Mouse (Mus musculus): ENCODE data around the gene Epgn. TPM values are rescaled to one million over a fixed set of nuclear protein-coding genes. Genes with fewer than 3 reads are reported as not detected.

The Epgn gene
- polyA plus RNA-seq, 1 experiment from 2014 or later = not detected

- Histone ChIP-seq H3K9ac (ENCODE audit: low read length) (no peak overlapping the region), H3K36me3 (ENCODE audit: control insufficient read depth, insufficient read depth, low read length) (no peaks in the 10 kb centered on the region), H3K9me3 (ENCODE audit: control insufficient read depth, low read length) (no peaks in the 10 kb centered on the region), H3K27me3 (ENCODE audit: control insufficient read depth, insufficient read depth, low read length) (no peaks in the 10 kb centered on the region), H3K4me1 (ENCODE audit: control insufficient read depth in 2 of 2, insufficient read depth in 2 of 2, low read length in 2 of 2) (no peaks in the 10 kb centered on the region), H3K4me2 (ENCODE audit: low read length) (no peak overlapping the region), H3K27ac (replicated peaks in 1 of 2; ENCODE audit: control insufficient read depth in 1 of 2, insufficient read depth in 1 of 2, low read depth in 2 of 2, low read length in 2 of 2) (no peak overlapping the region), H3K4me3 (ENCODE audit: control insufficient read depth in 1 of 2, insufficient read depth in 1 of 2, low read depth in 1 of 2, low read length in 2 of 2) (no peak overlapping the region)
- ATAC-seq (ENCODE audit: insufficient number of reproducible peaks, insufficient read depth, low FRiP score, low read depth) = no peak
- 80% methylated on average over 8 of the region's 8 CpGs for WGBS
Observed at GRCm38 (mm10) chr5:91048397-91048796, 21.1 kb downstream of the Epgn start.

DNA sequence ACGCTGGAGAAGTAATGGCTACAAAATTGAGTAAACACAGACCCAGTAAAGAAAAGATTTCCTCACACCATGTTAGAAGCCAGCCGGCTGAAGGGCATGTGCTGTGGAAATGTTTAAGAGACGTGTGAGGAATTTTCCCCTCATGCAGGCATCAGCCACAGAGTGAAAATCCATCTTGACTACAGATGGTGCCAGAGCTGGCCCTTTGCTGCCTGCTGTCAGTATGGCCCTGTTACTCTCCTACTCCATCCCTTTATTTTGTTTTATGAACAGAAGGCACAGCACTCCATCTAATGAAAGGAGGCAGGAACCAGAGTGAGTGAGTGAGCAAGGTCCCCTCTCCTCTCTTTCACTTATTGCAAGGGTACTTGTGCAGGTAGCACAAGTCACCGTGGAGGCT is 45.1 kb downstream of the Epgn start:
- WGBS = 63% methylated on average over 4 of the region's 4 CpGs
- no peak for ATAC-seq (ENCODE audit: insufficient number of reproducible peaks, insufficient read depth, low FRiP score, low read depth)
- Histone ChIP-seq H3K4me1 (ENCODE audit: control insufficient read depth in 2 of 2, insufficient read depth in 2 of 2, low read length in 2 of 2) (peaks cover 3 to 4% of the 10 kb centered on the region in 2 experiments; a peak in 1 of 4 replicates), H3K4me2 (ENCODE audit: low read length) (no peak overlapping the region), H3K27ac (replicated peaks in 1 of 2; ENCODE audit: control insufficient read depth in 1 of 2, insufficient read depth in 1 of 2, low read depth in 2 of 2, low read length in 2 of 2) (no peak overlapping the region), H3K36me3 (ENCODE audit: control insufficient read depth, insufficient read depth, low read length) (no peaks in the 10 kb centered on the region), H3K9ac (ENCODE audit: low read length) (no peak overlapping the region), H3K4me3 (ENCODE audit: control insufficient read depth in 1 of 2, insufficient read depth in 1 of 2, low read depth in 1 of 2, low read length in 2 of 2) (no peak overlapping the region), H3K27me3 (ENCODE audit: control insufficient read depth, insufficient read depth, low read length) (no peaks in the 10 kb centered on the region), H3K9me3 (ENCODE audit: control insufficient read depth, low read length) (no peaks in the 10 kb centered on the region)

- H3K4me1 ChIP-seq (ENCODE audit: control insufficient read depth in 2 of 2, insufficient read depth in 2 of 2, low read length in 2 of 2) = peaks cover 3 to 4% of the 10 kb centered on the region in 2 experiments; a peak in 1 of 4 replicates
- peak overlapping the region; percentile 19 to 33; a peak in 2 of 4 replicates for H3K27ac ChIP-seq (replicated peaks in 1 of 2; ENCODE audit: control insufficient read depth in 1 of 2, insufficient read depth in 1 of 2, low read depth in 2 of 2, low read length in 2 of 2)
- H3K36me3 ChIP-seq (ENCODE audit: control insufficient read depth, insufficient read depth, low read length) = no peaks in the 10 kb centered on the region
- no peak for ATAC-seq (ENCODE audit: insufficient number of reproducible peaks, insufficient read depth, low FRiP score, low read depth)
- no peaks in the 10 kb centered on the region for H3K27me3 ChIP-seq (ENCODE audit: control insufficient read depth, insufficient read depth, low read length)
- H3K9ac ChIP-seq (ENCODE audit: low read length) = no peak overlapping the region; the same call in 1 of the 2 replicates
- H3K4me3 ChIP-seq (ENCODE audit: control insufficient read depth in 1 of 2, insufficient read depth in 1 of 2, low read depth in 1 of 2, low read length in 2 of 2) = peak overlapping the region in 1 of 2 experiments; percentile 47; a peak in 2 of 4 replicates
- peak overlapping the region; percentile 92 for H3K4me2 ChIP-seq (ENCODE audit: low read length)
- H3K9me3 ChIP-seq (ENCODE audit: control insufficient read depth, low read length) = no peaks in the 10 kb centered on the region
- 52% methylated on average over 8 of the region's 8 CpGs for WGBS
Observed at GRCm38 (mm10) chr5:91073626-91074025, 46.4 kb downstream of the Epgn start.

DNA sequence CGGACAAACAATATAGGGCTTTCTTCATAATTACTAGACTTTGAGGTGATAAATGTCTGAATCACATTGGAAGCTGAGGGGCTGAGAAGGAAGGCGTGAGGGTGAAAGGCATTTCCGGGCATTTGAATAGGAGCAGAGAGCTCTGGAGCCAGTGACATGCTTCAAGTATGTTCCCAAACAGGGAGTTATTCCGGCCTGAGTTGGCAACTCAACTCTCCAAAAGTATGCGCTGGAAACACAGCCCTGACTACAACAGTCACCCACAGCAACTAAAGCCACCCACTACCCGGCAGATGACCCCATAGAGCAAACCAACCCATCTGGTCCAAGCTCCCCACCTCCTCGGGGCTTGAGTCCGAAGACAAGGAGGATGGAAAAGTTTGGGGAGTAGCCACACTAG is 46.8 kb downstream of the Epgn start:
- H3K36me3 ChIP-seq (ENCODE audit: control insufficient read depth, insufficient read depth, low read length) = no peaks in the 10 kb centered on the region
- peak overlapping the region; percentile 46 for H3K9ac ChIP-seq (ENCODE audit: low read length)
- H3K9me3 ChIP-seq (ENCODE audit: control insufficient read depth, low read length) = no peaks in the 10 kb centered on the region
- ATAC-seq (ENCODE audit: insufficient number of reproducible peaks, insufficient read depth, low FRiP score, low read depth) = no peak
- no peaks in the 10 kb centered on the region for H3K27me3 ChIP-seq (ENCODE audit: control insufficient read depth, insufficient read depth, low read length)
- WGBS = 19% methylated on average over 8 of the region's 8 CpGs
- H3K4me1 ChIP-seq (ENCODE audit: control insufficient read depth in 2 of 2, insufficient read depth in 2 of 2, low read length in 2 of 2) = peaks cover 3 to 4% of the 10 kb centered on the region in 2 experiments; a peak in 1 of 4 replicates
- peak overlapping the region; percentile 92 for H3K4me2 ChIP-seq (ENCODE audit: low read length)
- H3K27ac ChIP-seq (replicated peaks in 1 of 2; ENCODE audit: control insufficient read depth in 1 of 2, insufficient read depth in 1 of 2, low read depth in 2 of 2, low read length in 2 of 2) = no peak overlapping the region; a peak in 1 of 4 replicates
- H3K4me3 ChIP-seq (ENCODE audit: control insufficient read depth in 1 of 2, insufficient read depth in 1 of 2, low read depth in 1 of 2, low read length in 2 of 2) = peak overlapping the region; percentile 42 to 47

DNA sequence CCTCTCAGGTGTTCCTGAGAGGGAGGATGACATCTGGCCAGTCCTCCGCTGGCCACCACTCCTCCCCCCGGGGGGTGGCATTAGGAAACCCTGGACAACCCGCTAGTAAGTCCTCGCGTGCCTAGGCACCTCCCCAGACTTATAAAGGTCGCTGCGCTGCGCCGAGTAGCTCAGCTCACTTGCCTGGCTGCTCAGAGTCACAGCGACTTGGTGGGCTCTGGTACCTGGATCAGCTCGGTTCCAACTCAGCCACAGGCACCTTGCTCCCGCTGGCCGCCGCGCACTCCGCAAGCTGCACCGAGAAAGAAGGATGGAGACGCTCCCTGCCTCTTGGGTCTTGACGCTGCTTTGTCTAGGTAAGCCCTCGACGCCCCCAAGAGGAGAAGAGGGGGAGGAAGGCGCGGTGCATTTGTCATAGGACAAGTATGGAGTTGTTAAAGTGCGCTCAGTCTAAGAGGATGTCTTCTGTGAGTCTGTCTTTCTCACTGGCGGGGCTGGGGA is 47.2 kb downstream of the Epgn start, which contains the start of gene Ereg:
TSS of gene Ereg (plus strand) at position 173 of the 501 bp plus-strand sequence.
- WGBS = 1% methylated on average over 25 of the region's 25 CpGs
- H3K4me1 ChIP-seq (ENCODE audit: control insufficient read depth in 2 of 2, insufficient read depth in 2 of 2, low read length in 2 of 2) = peaks cover 3 to 4% of the 10 kb centered on the region in 2 experiments; a peak in 1 of 4 replicates
- H3K9ac ChIP-seq (ENCODE audit: low read length) = peak within 1 kb of the TSS; percentile 46
- ATAC-seq (ENCODE audit: insufficient number of reproducible peaks, insufficient read depth, low FRiP score, low read depth) = no peak
- no peaks in the 10 kb centered on the region for H3K36me3 ChIP-seq (ENCODE audit: control insufficient read depth, insufficient read depth, low read length)
- H3K9me3 ChIP-seq (ENCODE audit: control insufficient read depth, low read length) = no peaks in the 10 kb centered on the region
- H3K27me3 ChIP-seq (ENCODE audit: control insufficient read depth, insufficient read depth, low read length) = no peaks in the 10 kb centered on the region
- peak within 1 kb of the TSS; percentile 42 to 47 for H3K4me3 ChIP-seq (ENCODE audit: control insufficient read depth in 1 of 2, insufficient read depth in 1 of 2, low read depth in 1 of 2, low read length in 2 of 2)
- H3K27ac ChIP-seq (replicated peaks in 1 of 2; ENCODE audit: control insufficient read depth in 1 of 2, insufficient read depth in 1 of 2, low read depth in 2 of 2, low read length in 2 of 2) = peak within 1 kb of the TSS; percentile 19 to 33; a peak in 2 of 4 replicates
- H3K4me2 ChIP-seq (ENCODE audit: low read length) = peak within 1 kb of the TSS; percentile 92

DNA sequence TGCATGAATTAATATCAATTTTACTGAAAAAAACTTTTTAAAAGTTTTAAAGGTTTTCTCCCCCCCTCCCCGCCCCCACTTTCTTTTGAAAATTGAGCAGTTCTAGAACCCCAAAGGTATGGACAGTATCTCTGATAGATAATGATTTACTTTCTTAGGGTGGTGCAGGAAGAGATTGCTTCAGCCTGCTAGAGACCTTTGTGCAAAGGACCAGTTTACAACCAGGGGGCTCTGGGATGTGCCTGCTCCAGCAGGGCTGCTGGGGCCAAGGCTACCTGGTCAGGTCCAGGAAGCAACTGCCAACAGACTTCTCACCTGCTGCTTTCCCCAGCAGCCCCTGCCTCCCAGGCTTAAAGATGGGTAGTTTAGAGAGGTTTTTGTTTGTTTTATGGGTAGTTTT is 47.8 kb downstream of the Epgn start:
- H3K27ac ChIP-seq (replicated peaks in 1 of 2; ENCODE audit: control insufficient read depth in 1 of 2, insufficient read depth in 1 of 2, low read depth in 2 of 2, low read length in 2 of 2) = no peak overlapping the region
- 80% methylated on average over 1 of the region's 1 CpGs for WGBS
- no peaks in the 10 kb centered on the region for H3K9me3 ChIP-seq (ENCODE audit: control insufficient read depth, low read length)
- peak overlapping the region; percentile 92 for H3K4me2 ChIP-seq (ENCODE audit: low read length)
- H3K36me3 ChIP-seq (ENCODE audit: control insufficient read depth, insufficient read depth, low read length) = no peaks in the 10 kb centered on the region
- H3K4me1 ChIP-seq (ENCODE audit: control insufficient read depth in 2 of 2, insufficient read depth in 2 of 2, low read length in 2 of 2) = peaks cover 3 to 4% of the 10 kb centered on the region in 2 experiments; a peak in 1 of 4 replicates
- no peak overlapping the region for H3K9ac ChIP-seq (ENCODE audit: low read length)
- no peaks in the 10 kb centered on the region for H3K27me3 ChIP-seq (ENCODE audit: control insufficient read depth, insufficient read depth, low read length)
- H3K4me3 ChIP-seq (ENCODE audit: control insufficient read depth in 1 of 2, insufficient read depth in 1 of 2, low read depth in 1 of 2, low read length in 2 of 2) = peak overlapping the region; percentile 42 to 47
- no peak for ATAC-seq (ENCODE audit: insufficient number of reproducible peaks, insufficient read depth, low FRiP score, low read depth)

- H3K4me1 ChIP-seq (ENCODE audit: control insufficient read depth in 2 of 2, insufficient read depth in 2 of 2, low read length in 2 of 2) = no peaks in the 10 kb centered on the region
- no peak overlapping the region for H3K27ac ChIP-seq (replicated peaks in 1 of 2; ENCODE audit: control insufficient read depth in 1 of 2, insufficient read depth in 1 of 2, low read depth in 2 of 2, low read length in 2 of 2)
- WGBS = 55% methylated on average over 5 of the region's 5 CpGs
- no peak overlapping the region for H3K4me3 ChIP-seq (ENCODE audit: control insufficient read depth in 1 of 2, insufficient read depth in 1 of 2, low read depth in 1 of 2, low read length in 2 of 2)
- H3K36me3 ChIP-seq (ENCODE audit: control insufficient read depth, insufficient read depth, low read length) = no peaks in the 10 kb centered on the region
- no peaks in the 10 kb centered on the region for H3K9me3 ChIP-seq (ENCODE audit: control insufficient read depth, low read length)
- no peak overlapping the region for H3K4me2 ChIP-seq (ENCODE audit: low read length)
- ATAC-seq (ENCODE audit: insufficient number of reproducible peaks, insufficient read depth, low FRiP score, low read depth) = no peak
- H3K27me3 ChIP-seq (ENCODE audit: control insufficient read depth, insufficient read depth, low read length) = no peaks in the 10 kb centered on the region
- H3K9ac ChIP-seq (ENCODE audit: low read length) = no peak overlapping the region
Observed at GRCm38 (mm10) chr5:91083016-91083415, 55.8 kb downstream of the Epgn start.

All from heart, embryonic 14.5 days (tissue).